Mouse (Mus musculus) liver, embryonic 14.5 days (tissue): ENCODE measurements around the gene Aspscr1. TPM values are rescaled to one million over a fixed set of nuclear protein-coding genes. Genes with fewer than 3 reads are reported as not detected.

Experiments
- ATAC-seq: fragments of 200-750 bp; cut with Nextera tagmentation; 2 replicates; pipeline ENCODE4 v1.8.0; 2017; ENCODE audit warnings: moderate number of reproducible peaks, mild to moderate bottlenecking, moderate library complexity; ENCODE audit not compliant: insufficient read depth
- DNase-seq, 3 experiments: peaks; one replicate each; pipeline ENCODE4 v3.0.0-alpha.2; 2012 to 2013; ENCODE audit warnings: low read depth in 3 of 3, low spot score in 3 of 3
- H3K27ac ChIP-seq: fragments of 300-500 bp; sonication (generic); 2 replicates; pipeline ENCODE4 v1.5.1; 2014; ENCODE audit warnings: moderate library complexity, mild to moderate bottlenecking, control low read depth, inconsistent platforms
- H3K27me3 ChIP-seq: fragments of 300-500 bp; sonication (generic); 2 replicates; pipeline ENCODE4 v1.6.1; 2014; ENCODE audit warnings: mild to moderate bottlenecking, low read length, moderate library complexity; ENCODE audit not compliant: control insufficient read depth, insufficient read depth
- H3K36me3 ChIP-seq: fragments of 300-500 bp; sonication (generic); replicated peaks from 2 replicates; pipeline ENCODE4 v1.6.1; 2014; ENCODE audit warnings: low read depth; ENCODE audit not compliant: control insufficient read depth, insufficient read depth
- H3K4me1 ChIP-seq, 2 experiments: fragments of 200-500 bp in 1 of 2; fragments of 300-500 bp in 1 of 2; sonication (generic) in 1 of 2; replicated peaks; 2 replicates each; pipeline ENCODE4 v1.6.1; 2012 to 2014; ENCODE audit warnings: antibody characterized with exemption in 1 of 2, inconsistent platforms in 1 of 2, low read length in 1 of 2; ENCODE audit not compliant: control insufficient read depth in 2 of 2, insufficient read depth in 2 of 2
- H3K4me2 ChIP-seq: fragments of 300-500 bp; sonication (generic); 2 replicates; pipeline ENCODE4 v1.6.1; 2014; ENCODE audit warnings: low read depth, mild to moderate bottlenecking, control low read depth, moderate library complexity
- H3K4me3 ChIP-seq, 2 experiments: fragments of 200-500 bp in 1 of 2; fragments of 300-500 bp in 1 of 2; sonication (generic) in 1 of 2; 2 replicates each; pipeline ENCODE4 v1.5.1; 2012 to 2014; ENCODE audit warnings: low read depth in 2 of 2, low read length in 2 of 2, mild to moderate bottlenecking in 2 of 2, control low read depth in 1 of 2, inconsistent platforms in 1 of 2, moderate library complexity in 1 of 2; ENCODE audit not compliant: insufficient read depth in 1 of 2
- H3K9ac ChIP-seq: fragments of 300-500 bp; sonication (generic); replicated peaks from 2 replicates; pipeline ENCODE4 v1.6.1; 2014; ENCODE audit warnings: mild to moderate bottlenecking, control low read depth, moderate library complexity
- H3K9me3 ChIP-seq: fragments of 300-500 bp; sonication (generic); 2 replicates; pipeline ENCODE4 v1.6.1; 2016; ENCODE audit warnings: low read length, mixed read lengths; ENCODE audit not compliant: control insufficient read depth
- CTCF ChIP-seq: IDR thresholded peaks from 2 replicates; pipeline ENCODE4 v1.5.1; 2016; ENCODE audit warnings: antibody characterized with exemption, low read depth, control low read depth
- EP300 ChIP-seq: IDR thresholded peaks from 2 replicates; pipeline ENCODE4 v1.6.1; 2016; ENCODE audit warnings: antibody characterized with exemption, low read depth
- WGBS: fragments of 180-500 bp; shearing (Covaris S2); extraction: QIAGEN DNeasy Blood & Tissue Kit; methylation state at CpG from one replicate; pipeline ENCODE4 v1.1.7; 2014; ENCODE audit not compliant: insufficient replicate concordance; 5-methylcytosine and 5-hydroxymethylcytosine counted together
- polyA plus RNA-seq, 2 experiments: library from polyadenylated mRNA; depleted of rRNA in 1 of 2; stranded (reverse) in 1 of 2; unstranded in 1 of 2; fragments of >200 nt; fragmentation: Nextera tagmentation in 1 of 2; extraction: Ambion mirVana in 1 of 2; gene quantifications; 2 replicates each; pipeline versions ENCODE4 v1.2.1 to v1.2.3; 2012 to 2014

Aspscr1 gene
- polyA plus RNA-seq, 2 experiments: 16.9 to 34.6 TPM

DNA sequence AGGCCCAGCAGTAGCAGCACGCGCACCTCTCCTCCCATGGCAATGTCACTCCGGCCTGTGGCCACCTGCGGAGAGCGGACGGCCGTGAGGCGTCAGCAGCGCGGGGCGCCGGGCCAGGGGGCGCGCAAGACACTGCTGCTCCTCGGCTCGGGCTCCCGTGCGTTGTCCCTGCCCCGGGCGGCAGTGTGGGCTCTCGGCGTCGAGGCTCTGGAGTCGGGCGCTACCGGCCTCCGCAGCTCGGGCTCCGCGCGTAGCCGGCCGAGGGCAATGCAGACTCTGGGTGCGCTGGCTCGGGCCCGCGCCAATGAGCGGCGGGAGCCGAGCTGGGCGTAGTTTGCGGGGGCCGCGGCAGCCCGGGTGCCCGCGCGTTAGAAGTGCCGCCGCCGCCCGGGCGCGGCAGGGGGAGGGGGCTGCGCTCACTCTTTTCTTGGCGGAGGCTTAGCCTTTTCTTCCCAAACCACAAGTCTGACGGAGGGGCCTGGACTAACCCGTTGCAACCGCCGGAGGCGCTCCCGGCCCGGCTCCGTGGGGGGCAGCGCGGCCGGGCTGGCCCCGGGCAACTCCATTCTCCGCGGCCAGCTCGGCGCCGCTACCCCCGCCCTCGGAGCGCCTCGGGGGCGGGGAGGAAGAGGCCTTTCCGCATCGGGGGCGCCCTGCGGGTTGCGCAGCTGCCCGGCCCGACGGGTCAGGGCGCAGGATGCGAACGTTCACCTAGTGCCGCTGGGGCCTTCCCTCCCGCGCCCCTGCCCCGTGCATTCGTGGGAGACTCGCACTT lies 12.3 kb upstream of the Aspscr1 start:
- no peak for DNase-seq
- under 1% methylated on average over 90 of the region's 95 CpGs for WGBS
- no peak overlapping the region for H3K9ac ChIP-seq

DNA sequence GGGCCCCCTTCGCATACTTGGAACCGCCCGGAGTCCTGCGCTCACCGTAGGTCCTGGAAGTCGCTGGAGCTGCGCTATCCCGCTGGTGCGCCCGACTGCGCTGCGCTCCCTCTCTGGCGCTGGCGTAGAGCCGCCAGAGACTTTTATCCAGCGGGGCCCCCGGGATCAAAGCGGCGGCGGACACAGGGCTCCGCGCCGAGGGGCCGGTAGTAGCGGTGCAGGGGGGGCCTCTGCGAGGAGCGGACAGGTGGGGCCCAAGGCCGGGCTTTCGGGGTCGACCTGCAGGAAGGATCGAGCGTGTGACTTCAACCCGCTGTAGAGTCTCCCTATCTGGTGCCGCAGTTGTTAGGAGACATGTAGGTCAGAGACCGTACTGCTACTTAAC lies 11.7 kb upstream of the Aspscr1 start, which contains the start of gene Notum:
Notum (minus strand) TSS at position 100 of the 385 bp plus-strand sequence.
- H3K9ac ChIP-seq: no peak within 1 kb of the TSS
- H3K27ac ChIP-seq: no peak within 1 kb of the TSS
- no peaks in the 10 kb centered on the region for H3K9me3 ChIP-seq
- no peaks in the 10 kb centered on the region for H3K36me3 ChIP-seq
- H3K4me2 ChIP-seq: peak within 1 kb of the TSS; percentile 44
- 2% methylated on average over 34 of the region's 35 CpGs for WGBS
- DNase-seq (no peak), ATAC-seq (no peak)
- H3K4me3 ChIP-seq: peak within 1 kb of the TSS in 1 of 2 experiments; percentile 30; a peak in 2 of 4 replicates
- peaks cover 63% of the 10 kb centered on the region for H3K27me3 ChIP-seq
- TF ChIP-seq CTCF (no peak), EP300 (no peak)
- H3K4me1 ChIP-seq: no peaks in the 10 kb centered on the region

More for the DNA sequence above, 12.3 kb upstream of the Aspscr1 start:
- TF ChIP-seq CTCF (0 out of 2 replicates have a peak, but pooled peaks have one; percentile 10), EP300 (no peak)
- no peaks in the 10 kb centered on the region for H3K36me3 ChIP-seq
- no peaks in the 10 kb centered on the region for H3K4me1 ChIP-seq
- no peak overlapping the region for H3K27ac ChIP-seq
- ATAC-seq: no peak
- H3K9me3 ChIP-seq: no peaks in the 10 kb centered on the region
- H3K4me3 ChIP-seq: peak overlapping the region in 1 of 2 experiments; percentile 30; a peak in 2 of 4 replicates
- H3K4me2 ChIP-seq: peak overlapping the region; percentile 44
- peaks cover 63% of the 10 kb centered on the region for H3K27me3 ChIP-seq

DNA sequence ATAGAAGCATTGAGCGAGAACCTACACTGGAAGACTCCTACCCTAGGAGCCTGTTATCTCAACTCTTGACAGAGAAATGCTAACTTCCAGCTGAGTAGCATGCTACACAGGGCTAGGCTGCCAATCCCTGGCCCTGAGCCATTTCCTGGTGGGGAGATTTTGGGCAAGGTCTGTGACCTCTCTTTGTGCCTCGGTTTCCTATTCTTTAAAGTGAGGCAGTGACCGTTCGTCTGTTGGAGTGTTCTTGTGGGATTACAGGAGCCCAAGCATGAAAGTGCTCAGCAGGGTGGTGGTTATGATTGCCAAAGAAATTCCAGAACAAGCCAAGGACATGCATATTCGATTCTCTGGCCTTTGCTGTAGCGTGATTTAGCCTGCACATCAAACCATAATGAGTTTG lies 10.0 kb upstream of the Aspscr1 start:
- Histone ChIP-seq H3K9ac (no peak overlapping the region), H3K36me3 (no peaks in the 10 kb centered on the region), H3K27ac (no peak overlapping the region), H3K4me2 (no peak overlapping the region), H3K4me3 (no peak overlapping the region), H3K9me3 (no peaks in the 10 kb centered on the region), H3K27me3 (peaks cover 55% of the 10 kb centered on the region), H3K4me1 (no peaks in the 10 kb centered on the region)
- DNase-seq (no peak), ATAC-seq (no peak)
- WGBS: 54% methylated on average over 6 of the region's 6 CpGs
- TF ChIP-seq CTCF (no peak), EP300 (no peak)

DNA sequence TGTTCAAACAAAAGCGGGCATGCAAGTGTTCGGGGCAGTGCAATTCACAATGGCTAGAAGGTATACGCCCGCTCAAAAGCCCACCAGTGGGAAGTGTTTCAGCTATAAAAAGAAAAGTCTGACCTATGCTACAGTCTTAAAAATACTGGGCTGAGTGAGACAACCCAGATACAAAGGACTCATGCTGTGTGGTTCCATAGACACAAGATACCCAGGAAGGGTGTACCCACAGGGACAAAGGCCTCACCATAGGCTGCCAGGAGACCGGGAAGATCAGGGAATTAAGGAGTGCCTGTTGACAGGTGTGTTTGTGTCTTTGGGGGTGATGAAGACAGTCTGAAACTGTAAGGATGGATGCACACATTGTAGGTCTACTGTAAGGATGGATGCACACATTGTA lies 9.1 kb upstream of the Aspscr1 start:
- H3K27me3 ChIP-seq: peaks cover 47% of the 10 kb centered on the region
- no peak for TF ChIP-seq CTCF
- TF ChIP-seq EP300: no peak
- no peak overlapping the region for H3K9ac ChIP-seq
- no peaks in the 10 kb centered on the region for H3K9me3 ChIP-seq
- H3K36me3 ChIP-seq: no peaks in the 10 kb centered on the region
- WGBS: 81% methylated on average over 5 of the region's 5 CpGs
- no peak overlapping the region for H3K27ac ChIP-seq
- ATAC-seq (no peak), DNase-seq (no peak)
- no peaks in the 10 kb centered on the region for H3K4me1 ChIP-seq
- H3K4me2 ChIP-seq: no peak overlapping the region
- H3K4me3 ChIP-seq: no peak overlapping the region

GRCm38 (mm10) chr11:120665406-120665805 lies 7.4 kb upstream of the Aspscr1 start:
- Histone ChIP-seq H3K9ac (no peak overlapping the region), H3K4me3 (no peak overlapping the region), H3K36me3 (no peaks in the 10 kb centered on the region), H3K9me3 (no peaks in the 10 kb centered on the region), H3K4me1 (no peaks in the 10 kb centered on the region), H3K27me3 (peaks cover 30% of the 10 kb centered on the region), H3K4me2 (no peak overlapping the region), H3K27ac (no peak overlapping the region)
- no peak for TF ChIP-seq CTCF
- no peak for TF ChIP-seq EP300
- WGBS: 76% methylated on average over 3 of the region's 3 CpGs
- ATAC-seq: no peak
- no peak for DNase-seq
